Comparison of ENCODE assay signal across 9 mouse cellular contexts in genomic region chr7:49249462-49249861, GRCm38 (mm10).
DNase-seq lines count a peak whose midpoint lies in the region; ATAC-seq and TF ChIP-seq lines count a peak whose summit lies in the region.
"Had no signal": no experiment of that assay in that cellular context is flagged by ENCODE, and none has a peak within 500 bp of the region (broad histone marks: within the 10 kb centered on the region; RNA-seq: fewer than 3 reads in every experiment).

No protein-coding gene starts in this region.

- no peaks in the 10 kb centered on the region for H3K9me3 ChIP-seq in forebrain, embryonic 15.5 days
- no peaks in the 10 kb centered on the region for H3K9me3 ChIP-seq in forebrain, embryonic 10.5 days
- no peaks in the 10 kb centered on the region for H3K9me3 ChIP-seq in intestine, postnatal 0 days (ENCODE audit: control insufficient read depth)
- no peaks in the 10 kb centered on the region for H3K9me3 ChIP-seq in liver, embryonic 12.5 days (replicated peaks)
- H3K9me3 ChIP-seq: limb, embryonic 10.5 days had no signal

- ATAC-seq in forebrain, embryonic 15.5 days (replicated peaks) = no peak
- no peak for ATAC-seq in intestine, postnatal 0 days
- no peak for ATAC-seq in liver, embryonic 12.5 days
- no peak for ATAC-seq in erythroid progenitor cell, adult 5-6 weeks (replicated peaks; ENCODE audit: low FRiP score, poor library complexity, severe bottlenecking)

- no peak overlapping the region for H3K27ac ChIP-seq in forebrain, embryonic 15.5 days (replicated peaks)
- no peak overlapping the region for H3K27ac ChIP-seq in forebrain, embryonic 10.5 days
- H3K27ac ChIP-seq in layer of hippocampus, adult 2 months = peak overlapping the region; percentile 91
- H3K27ac ChIP-seq in bone marrow macrophage, adult 2 months (ENCODE audit: insufficient read depth, low read depth, low read length) = peak overlapping the region; percentile 64
- no peak overlapping the region for H3K27ac ChIP-seq in intestine, postnatal 0 days (ENCODE audit: low read depth, low read length)
- H3K27ac ChIP-seq in liver, embryonic 12.5 days = no peak overlapping the region
- H3K27ac ChIP-seq: limb, embryonic 10.5 days had no signal

- no peaks in the 10 kb centered on the region for H3K27me3 ChIP-seq in forebrain, embryonic 15.5 days
- H3K27me3 ChIP-seq in forebrain, embryonic 10.5 days (ENCODE audit: poor library complexity, severe bottlenecking) = peaks cover 56% of the 10 kb centered on the region
- peaks cover 9% of the 10 kb centered on the region for H3K27me3 ChIP-seq in intestine, postnatal 0 days (replicated peaks; ENCODE audit: control insufficient read depth, insufficient read depth, low read length)
- peaks cover 55% of the 10 kb centered on the region for H3K27me3 ChIP-seq in liver, embryonic 12.5 days (replicated peaks)

- TF ChIP-seq POLR2A in bone marrow macrophage, adult 2 months (IDR thresholded peaks at IDR 0.05; ENCODE audit: borderline replicate concordance, low read depth, low read length) = no peak

- H3K36me3 ChIP-seq in forebrain, embryonic 15.5 days = no peaks in the 10 kb centered on the region
- H3K36me3 ChIP-seq in forebrain, embryonic 10.5 days (replicated peaks) = no peaks in the 10 kb centered on the region
- no peaks in the 10 kb centered on the region for H3K36me3 ChIP-seq in intestine, postnatal 0 days (ENCODE audit: control insufficient read depth, insufficient read depth)
- no peaks in the 10 kb centered on the region for H3K36me3 ChIP-seq in liver, embryonic 12.5 days
- H3K36me3 ChIP-seq: limb, embryonic 10.5 days had no signal

- H3K4me2 ChIP-seq in forebrain, embryonic 15.5 days (replicated peaks) = peak overlapping the region; percentile 90
- H3K4me2 ChIP-seq in intestine, postnatal 0 days (replicated peaks; ENCODE audit: low read depth) = peak overlapping the region; percentile 93
- H3K4me2 ChIP-seq in liver, embryonic 12.5 days = no peak overlapping the region

- H3K4me3 ChIP-seq in forebrain, embryonic 15.5 days = peak overlapping the region; percentile 57
- H3K4me3 ChIP-seq in forebrain, embryonic 10.5 days = no peak overlapping the region
- H3K4me3 ChIP-seq in layer of hippocampus, adult 2 months = peak overlapping the region; percentile 80
- peak overlapping the region; percentile 90; the same call in 1 of the 2 replicates for H3K4me3 ChIP-seq in bone marrow macrophage, adult 2 months (ENCODE audit: insufficient read depth, low read length)
- no peak overlapping the region for H3K4me3 ChIP-seq in intestine, postnatal 0 days (ENCODE audit: low read depth, low read length)
- no peak overlapping the region for H3K4me3 ChIP-seq in liver, embryonic 12.5 days
- H3K4me3 ChIP-seq: limb, embryonic 10.5 days had no signal

- no peak for DNase-seq in forebrain, embryonic 10.5 days (ENCODE audit: extremely low spot score, low spot score)
- no peak for DNase-seq in layer of hippocampus, adult 2 months (ENCODE audit: low spot score in 2 of 2)
- no peak for DNase-seq in layer of hippocampus, adult 11-12 months (ENCODE audit: low spot score)

- H3K4me1 ChIP-seq in forebrain, embryonic 15.5 days = peaks cover 56% of the 10 kb centered on the region
- peaks cover 26% of the 10 kb centered on the region for H3K4me1 ChIP-seq in forebrain, embryonic 10.5 days
- H3K4me1 ChIP-seq in bone marrow macrophage, adult 2 months (ENCODE audit: control insufficient read depth, insufficient read depth, low read length) = peaks cover 53% of the 10 kb centered on the region
- peaks cover 2% of the 10 kb centered on the region; the same call in 1 of the 2 replicates for H3K4me1 ChIP-seq in intestine, postnatal 0 days (replicated peaks; ENCODE audit: control insufficient read depth, insufficient read depth, low read length)
- peaks cover 21% of the 10 kb centered on the region for H3K4me1 ChIP-seq in liver, embryonic 12.5 days

- no peak for TF ChIP-seq CTCF in layer of hippocampus, adult 2 months (conservative IDR thresholded peaks at IDR 0.05)
- no peak for TF ChIP-seq CTCF in bone marrow macrophage, adult 2 months (IDR thresholded peaks at IDR 0.05; ENCODE audit: low read depth, low read length)
- no peak for TF ChIP-seq CTCF in intestine, postnatal 0 days (IDR thresholded peaks at IDR 0.05; ENCODE audit: low read depth)

- 54% methylated on average over 2 of the region's 2 CpGs for WGBS in forebrain, embryonic 15.5 days
- 91% methylated on average over 2 of the region's 2 CpGs for WGBS in forebrain, embryonic 10.5 days
- 54% methylated on average over 2 of the region's 2 CpGs for WGBS in intestine, postnatal 0 days
- 71% methylated on average over 2 of the region's 2 CpGs for WGBS in liver, embryonic 12.5 days (ENCODE audit: insufficient replicate concordance)

- H3K9ac ChIP-seq in forebrain, embryonic 15.5 days (replicated peaks) = no peak overlapping the region
- no peak overlapping the region for H3K9ac ChIP-seq in intestine, postnatal 0 days (ENCODE audit: low read depth, low read length)
- H3K9ac ChIP-seq in liver, embryonic 12.5 days = no peak overlapping the region

Comparison
In these comparisons a context has a peak if more than half of its experiments do, and no peak if none do; other contexts are left out.
1. H3K4me3 ChIP-seq: peak in forebrain, embryonic 15.5 days (single experiment), layer of hippocampus, adult 2 months (single experiment) and bone marrow macrophage, adult 2 months (single experiment); none in forebrain, embryonic 10.5 days (single experiment), intestine, postnatal 0 days (single experiment) and liver, embryonic 12.5 days (single experiment).
2. H3K27ac ChIP-seq: peak in layer of hippocampus, adult 2 months (single experiment) and bone marrow macrophage, adult 2 months (single experiment); none in forebrain, embryonic 15.5 days (single experiment), forebrain, embryonic 10.5 days (single experiment), intestine, postnatal 0 days (single experiment) and liver, embryonic 12.5 days (single experiment).